Mouse (Mus musculus) heart, embryonic 10.5 days (tissue): ENCODE results near the gene Spats2l. TPM values are rescaled to one million over a fixed set of nuclear protein-coding genes. Genes with fewer than 3 reads are reported as not detected.

ENCODE experiments used
- DNase-seq: peaks from one replicate; pipeline ENCODE4 v3.0.0-alpha.2; 2017; ENCODE audit warnings: low spot score
- H3K27ac ChIP-seq: fragments of 300-500 bp; sonication (generic); 2 replicates; pipeline ENCODE4 v1.5.1; 2016; ENCODE audit warnings: mild to moderate bottlenecking
- H3K27me3 ChIP-seq: fragments of 300-500 bp; sonication (generic); 2 replicates; pipeline ENCODE4 v1.6.1; 2016; ENCODE audit warnings: mild to moderate bottlenecking; ENCODE audit not compliant: poor library complexity, insufficient read depth, severe bottlenecking
- H3K36me3 ChIP-seq: fragments of 300-500 bp; sonication (generic); 2 replicates; pipeline ENCODE4 v1.6.1; 2016; ENCODE audit warnings: mild to moderate bottlenecking, moderate library complexity
- H3K4me1 ChIP-seq: fragments of 300-500 bp; sonication (generic); 2 replicates; pipeline ENCODE4 v1.6.1; 2016; ENCODE audit warnings: mild to moderate bottlenecking
- H3K4me3 ChIP-seq: fragments of 300-500 bp; sonication (generic); 2 replicates; pipeline ENCODE4 v1.5.1; 2016; ENCODE audit warnings: mild to moderate bottlenecking, moderate library complexity
- H3K9me3 ChIP-seq: fragments of 300-500 bp; sonication (generic); 2 replicates; pipeline ENCODE4 v1.6.1; 2016; ENCODE audit warnings: mild to moderate bottlenecking, moderate library complexity
- WGBS: fragments of 180-500 bp; shearing (Covaris S2); methylation state at CpG from one replicate; pipeline ENCODE4 v1.1.7; 2016; 5-methylcytosine and 5-hydroxymethylcytosine counted together
- polyA plus RNA-seq: library from polyadenylated mRNA; unstranded; fragments of >200 nt; fragmentation: Nextera tagmentation; extraction: Ambion mirVana; gene quantifications from 2 replicates; pipeline ENCODE4 v1.2.1, GENCODE M21; 2016

Spats2l gene
- polyA plus RNA-seq, 1 experiment from 2014 or later, result 34.3 TPM

DNA sequence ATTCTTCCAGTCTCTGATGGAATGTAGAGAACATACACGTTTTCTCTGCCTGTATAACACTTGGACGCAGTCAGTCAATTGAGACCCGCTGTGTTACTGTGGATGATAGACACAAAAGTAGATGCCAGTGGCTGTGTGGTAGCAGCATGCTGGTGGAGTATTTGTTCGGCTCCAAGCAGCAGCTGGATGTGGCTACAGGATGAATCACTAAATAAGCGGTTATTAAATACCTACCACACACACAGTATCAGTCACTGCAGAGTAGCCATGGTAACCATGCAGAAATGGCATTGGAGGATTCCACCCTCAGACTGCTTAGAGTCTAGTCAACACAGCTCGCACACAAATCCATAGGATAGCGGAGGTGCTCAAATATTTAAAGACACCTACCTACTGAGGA is 100.0 kb downstream of the Spats2l start:
- no peak for DNase-seq
- peaks cover 5% of the 10 kb centered on the region; the same call in 1 of the 2 replicates for H3K4me1 ChIP-seq
- H3K27me3 ChIP-seq, result no peaks in the 10 kb centered on the region
- no peak overlapping the region for H3K27ac ChIP-seq
- H3K36me3 ChIP-seq, result no peaks in the 10 kb centered on the region
- no peaks in the 10 kb centered on the region for H3K9me3 ChIP-seq
- 83% methylated on average over 7 of the region's 7 CpGs for WGBS
- no peak overlapping the region for H3K4me3 ChIP-seq

GRCm38 (mm10) chr1:57875109-57875508 is 101.1 kb downstream of the Spats2l start:
- WGBS, result 66% methylated on average over 6 of the region's 6 CpGs

GRCm38 (mm10) chr1:57875512-57875911 is 101.5 kb downstream of the Spats2l start:
- H3K27ac ChIP-seq, result no peak overlapping the region

More at GRCm38 (mm10) chr1:57875109-57875508, 101.1 kb downstream of the Spats2l start:
- Histone ChIP-seq H3K4me1 (peaks cover 5% of the 10 kb centered on the region; the same call in 1 of the 2 replicates), H3K4me3 (no peak overlapping the region), H3K27ac (no peak overlapping the region), H3K9me3 (no peaks in the 10 kb centered on the region), H3K36me3 (no peaks in the 10 kb centered on the region), H3K27me3 (no peaks in the 10 kb centered on the region)
- DNase-seq, result no peak

GRCm38 (mm10) chr1:57878957-57879356 is 105.0 kb downstream of the Spats2l start:
- Histone ChIP-seq H3K4me3 (no peak overlapping the region), H3K27me3 (no peaks in the 10 kb centered on the region), H3K36me3 (no peaks in the 10 kb centered on the region), H3K27ac (no peak overlapping the region), H3K9me3 (no peaks in the 10 kb centered on the region), H3K4me1 (no peaks in the 10 kb centered on the region)
- DNase-seq, result no peak
- WGBS, result 76% methylated on average over 6 of the region's 6 CpGs

More at GRCm38 (mm10) chr1:57875512-57875911, 101.5 kb downstream of the Spats2l start:
- Histone ChIP-seq H3K9me3 (no peaks in the 10 kb centered on the region), H3K4me3 (no peak overlapping the region), H3K27me3 (no peaks in the 10 kb centered on the region), H3K36me3 (no peaks in the 10 kb centered on the region), H3K4me1 (peaks cover 5% of the 10 kb centered on the region; the same call in 1 of the 2 replicates)
- DNase-seq, result no peak
- WGBS, result 56% methylated on average over 7 of the region's 7 CpGs

DNA sequence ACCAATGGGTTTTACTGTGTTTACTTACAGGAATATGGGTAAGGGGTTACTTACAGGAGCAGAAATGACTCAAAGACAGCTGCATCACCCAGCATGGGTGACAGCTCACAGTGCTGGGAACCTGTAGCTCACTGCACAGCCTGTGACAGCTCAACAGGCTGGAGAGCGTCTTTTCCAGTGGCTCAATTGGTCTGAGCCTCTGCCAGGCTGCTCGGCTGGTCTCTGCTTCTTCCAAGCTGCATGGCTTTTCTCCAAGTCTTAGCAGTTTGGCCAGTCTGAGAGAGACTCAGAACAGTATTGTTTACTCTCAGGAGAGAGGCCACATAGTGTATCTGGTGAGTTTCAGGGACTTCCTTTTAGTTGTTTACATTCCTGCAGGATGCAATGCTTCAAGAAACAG is 110.9 kb downstream of the Spats2l start:
- Histone ChIP-seq H3K4me3 (no peak overlapping the region), H3K27me3 (no peaks in the 10 kb centered on the region), H3K36me3 (peaks cover 6% of the 10 kb centered on the region; the same call in 1 of the 2 replicates), H3K4me1 (peaks cover 6% of the 10 kb centered on the region), H3K9me3 (no peaks in the 10 kb centered on the region), H3K27ac (no peak overlapping the region)
- 47% methylated on average over 2 of the region's 2 CpGs for WGBS
- DNase-seq, result no peak

DNA sequence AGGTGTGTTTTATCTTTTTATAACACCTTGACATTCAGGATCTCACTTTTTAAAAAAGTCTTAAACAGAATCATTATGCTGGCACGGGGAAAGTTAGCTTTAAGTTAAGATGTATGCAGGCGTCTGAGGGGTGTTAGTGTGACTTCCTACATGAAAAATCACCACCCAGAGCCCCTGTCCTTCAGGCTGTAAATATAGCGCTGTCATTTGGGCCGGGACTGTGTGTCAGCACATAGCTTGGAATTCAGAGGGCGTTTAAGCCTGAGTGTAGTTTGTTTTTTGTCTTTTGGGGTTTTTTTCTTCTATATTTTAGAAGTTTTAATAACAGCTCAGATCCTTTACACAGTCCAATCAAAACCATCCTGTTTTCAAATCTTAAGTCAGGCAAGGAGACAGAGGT is 115.8 kb downstream of the Spats2l start:
- DNase-seq, result no peak
- Histone ChIP-seq H3K9me3 (no peaks in the 10 kb centered on the region; the same call in 1 of the 2 replicates), H3K4me3 (no peak overlapping the region), H3K36me3 (peaks cover 10% of the 10 kb centered on the region), H3K27ac (no peak overlapping the region), H3K27me3 (no peaks in the 10 kb centered on the region), H3K4me1 (peaks cover 16% of the 10 kb centered on the region)
- WGBS, result 18% methylated on average over 5 of the region's 5 CpGs

GRCm38 (mm10) chr1:57890259-57890902 is 116.4 kb downstream of the Spats2l start:
- Histone ChIP-seq H3K36me3 (peaks cover 10% of the 10 kb centered on the region), H3K9me3 (no peaks in the 10 kb centered on the region; the same call in 1 of the 2 replicates), H3K4me1 (peaks cover 16% of the 10 kb centered on the region), H3K27ac (peak overlapping the region; percentile 69), H3K27me3 (no peaks in the 10 kb centered on the region), H3K4me3 (no peak overlapping the region)
- WGBS, result 15% methylated on average over 5 of the region's 5 CpGs
- DNase-seq, result no peak

DNA sequence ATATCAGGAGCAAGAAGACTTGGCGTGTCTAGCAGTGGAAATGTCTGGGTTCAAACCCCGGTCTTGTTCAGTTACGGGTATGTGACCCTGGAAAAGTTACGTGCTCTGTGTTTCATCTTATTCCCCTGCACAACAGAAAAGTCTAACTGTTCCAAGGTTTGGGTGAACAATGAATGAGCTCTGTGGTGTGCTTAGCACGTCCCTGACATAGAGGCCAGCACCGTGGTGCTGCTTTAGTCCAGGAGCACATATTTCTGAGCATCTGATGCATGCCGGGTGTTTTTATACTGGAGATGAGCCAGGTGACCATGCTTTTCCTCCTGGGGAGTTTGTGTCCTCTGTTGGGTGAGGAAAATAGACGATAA is 116.9 kb downstream of the Spats2l start:
- 76% methylated on average over 8 of the region's 8 CpGs for WGBS
- H3K9me3 ChIP-seq, result no peaks in the 10 kb centered on the region; the same call in 1 of the 2 replicates
- no peak for DNase-seq
- H3K27me3 ChIP-seq, result no peaks in the 10 kb centered on the region
- H3K4me3 ChIP-seq, result no peak overlapping the region
- H3K36me3 ChIP-seq, result peaks cover 10% of the 10 kb centered on the region
- H3K4me1 ChIP-seq, result peaks cover 16% of the 10 kb centered on the region
- H3K27ac ChIP-seq, result peak overlapping the region; percentile 69; the same call in 1 of the 2 replicates

DNA sequence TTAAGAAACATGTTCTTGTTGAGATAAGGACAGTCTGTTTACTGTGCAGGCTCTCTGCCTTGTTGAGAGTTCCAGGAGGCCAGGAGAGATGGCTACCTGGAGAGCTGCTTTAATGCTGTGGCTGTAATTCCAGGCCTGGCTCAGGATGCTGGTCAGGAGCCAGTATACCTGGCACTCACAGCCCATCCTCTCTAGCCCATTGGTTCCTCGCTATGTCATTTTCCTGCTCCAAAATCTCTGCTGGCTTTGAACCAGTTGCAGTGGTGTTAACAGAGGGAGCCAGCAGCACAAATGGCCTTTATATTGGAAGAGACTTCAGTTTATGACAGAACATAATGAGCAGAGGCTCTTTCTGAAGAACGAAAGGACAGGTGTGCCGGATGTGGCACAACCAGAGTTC is 127.5 kb downstream of the Spats2l start:
- no peak overlapping the region for H3K27ac ChIP-seq
- no peaks in the 10 kb centered on the region for H3K27me3 ChIP-seq
- WGBS, result 85% methylated on average over 3 of the region's 3 CpGs
- peaks cover 11% of the 10 kb centered on the region; the same call in 1 of the 2 replicates for H3K4me1 ChIP-seq
- peaks cover 8% of the 10 kb centered on the region; the same call in 1 of the 2 replicates for H3K36me3 ChIP-seq
- no peak for DNase-seq
- no peak overlapping the region for H3K4me3 ChIP-seq
- H3K9me3 ChIP-seq, result no peaks in the 10 kb centered on the region

GRCm38 (mm10) chr1:57903793-57904192 is 129.8 kb downstream of the Spats2l start:
- 74% methylated on average over 7 of the region's 7 CpGs for WGBS
- peaks cover 11% of the 10 kb centered on the region; the same call in 1 of the 2 replicates for H3K4me1 ChIP-seq

GRCm38 (mm10) chr1:57905912-57906311 is 131.9 kb downstream of the Spats2l start:
- Histone ChIP-seq H3K36me3 (peaks cover 8% of the 10 kb centered on the region; the same call in 1 of the 2 replicates), H3K4me1 (peaks cover 11% of the 10 kb centered on the region; the same call in 1 of the 2 replicates), H3K27ac (no peak overlapping the region), H3K27me3 (no peaks in the 10 kb centered on the region), H3K4me3 (no peak overlapping the region), H3K9me3 (no peaks in the 10 kb centered on the region)
- no peak for DNase-seq
- WGBS, result 76% methylated on average over 3 of the region's 3 CpGs

More at GRCm38 (mm10) chr1:57903793-57904192, 129.8 kb downstream of the Spats2l start:
- no peak overlapping the region for H3K4me3 ChIP-seq
- H3K27me3 ChIP-seq, result no peaks in the 10 kb centered on the region
- peaks cover 8% of the 10 kb centered on the region; the same call in 1 of the 2 replicates for H3K36me3 ChIP-seq
- peak overlapping the region; percentile 56; the same call in 1 of the 2 replicates for H3K27ac ChIP-seq
- H3K9me3 ChIP-seq, result no peaks in the 10 kb centered on the region
- DNase-seq, result no peak

- no peaks in the 10 kb centered on the region for H3K9me3 ChIP-seq
- no peak overlapping the region for H3K4me3 ChIP-seq
- peaks cover 8% of the 10 kb centered on the region; the same call in 1 of the 2 replicates for H3K36me3 ChIP-seq
- no peak for DNase-seq
- H3K27ac ChIP-seq, result no peak overlapping the region
- H3K27me3 ChIP-seq, result no peaks in the 10 kb centered on the region
- H3K4me1 ChIP-seq, result peaks cover 11% of the 10 kb centered on the region; the same call in 1 of the 2 replicates
Measured at GRCm38 (mm10) chr1:57906312-57906711, 132.3 kb downstream of the Spats2l start.

DNA sequence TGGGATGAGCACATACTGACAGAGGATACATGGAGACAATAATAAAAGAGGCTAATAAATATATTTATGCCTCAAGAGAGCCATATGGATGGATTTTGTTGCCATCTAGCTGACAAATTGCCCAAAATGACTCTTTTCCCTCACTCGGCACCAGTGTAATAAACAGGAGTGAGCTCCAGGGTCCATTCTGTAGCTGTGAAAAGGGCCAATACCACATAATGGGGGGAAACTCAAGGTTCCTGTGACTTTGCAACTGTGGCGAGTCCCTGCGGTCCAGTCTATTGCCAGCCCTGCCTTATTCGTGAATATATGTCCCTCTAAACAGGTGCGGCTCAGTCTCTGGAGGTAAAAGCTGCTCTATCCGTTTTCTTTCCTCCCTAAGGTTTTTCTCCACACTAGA is 137.6 kb downstream of the Spats2l start:
- H3K27ac ChIP-seq, result no peak overlapping the region
- H3K4me3 ChIP-seq, result no peak overlapping the region
- no peaks in the 10 kb centered on the region for H3K27me3 ChIP-seq
- WGBS, result 85% methylated on average over 6 of the region's 6 CpGs
- no peaks in the 10 kb centered on the region for H3K9me3 ChIP-seq
- no peak for DNase-seq
- H3K4me1 ChIP-seq, result no peaks in the 10 kb centered on the region
- H3K36me3 ChIP-seq, result no peaks in the 10 kb centered on the region
